Mouse (Mus musculus): Measurements from ENCODE around the gene Nav1. TPM values are rescaled to one million over a fixed set of nuclear protein-coding genes. Genes with fewer than 3 reads are reported as not detected.

Gene Nav1
- total and polyA plus RNA-seq, 2 experiments from 2014 or later, result 46.5 to 99.1 TPM

DNA sequence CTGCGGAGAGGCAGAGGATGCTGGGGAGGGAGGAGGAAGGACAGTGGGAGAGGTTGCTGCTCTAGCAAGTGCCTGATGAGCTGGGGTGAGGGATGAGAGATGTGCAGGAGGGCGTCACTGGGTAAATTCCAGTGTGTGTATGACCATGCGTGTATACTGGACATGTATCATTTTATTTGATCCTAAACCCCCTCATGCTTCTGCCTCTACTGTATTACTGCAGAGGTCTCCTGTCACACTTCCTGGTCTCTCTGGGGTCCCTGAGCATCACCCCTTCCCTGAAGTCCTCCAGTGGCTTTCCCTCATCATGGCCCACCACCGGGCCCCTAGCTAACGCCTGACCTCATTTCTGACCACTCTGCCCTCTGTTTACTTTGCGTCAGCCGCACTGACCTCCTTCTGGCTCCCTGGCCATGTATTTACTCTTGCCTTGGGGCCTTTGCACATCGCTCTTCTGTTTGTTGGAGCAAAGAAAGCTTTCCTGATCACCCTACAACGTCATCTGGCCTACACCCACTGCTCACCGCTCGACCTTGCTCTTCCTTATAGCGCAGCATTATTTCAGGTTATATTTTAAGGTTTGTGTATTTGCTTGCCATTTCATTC lies 91.4 kb downstream of the Nav1 start:
- TF ChIP-seq CTCF (IDR thresholded peaks at IDR 0.05), result no peak
- peaks cover 28% of the 10 kb centered on the region for H3K4me1 ChIP-seq (ENCODE audit: insufficient read depth, low read length)
- 82% methylated on average over 12 of the region's 12 CpGs for WGBS

GRCm38 (mm10) chr1:135514913-135515632 lies 92.0 kb downstream of the Nav1 start:
- Histone ChIP-seq H3K9me3 (ENCODE audit: low read length) (no peaks in the 10 kb centered on the region), H3K4me2 (ENCODE audit: low read depth, low read length, poor library complexity, severe bottlenecking) (no peak overlapping the region), H3K36me3 (ENCODE audit: insufficient read depth, low read length) (no peaks in the 10 kb centered on the region), H3K4me3 (ENCODE audit: low read depth, low read length) (no peak overlapping the region), H3K4me1 (ENCODE audit: insufficient read depth, low read length) (peaks cover 28% of the 10 kb centered on the region), H3K9ac (replicated peaks; ENCODE audit: low read length, poor library complexity, severe bottlenecking) (no peak overlapping the region), H3K27me3 (ENCODE audit: insufficient read depth, low read length) (no peaks in the 10 kb centered on the region), H3K27ac (ENCODE audit: low read depth, low read length) (no peak overlapping the region)
- 78% methylated on average over 9 of the region's 9 CpGs for WGBS
- DNase-seq (ENCODE audit: low spot score) (no peak), ATAC-seq (ENCODE audit: low FRiP score) (no peak)
- TF ChIP-seq CTCF (IDR thresholded peaks at IDR 0.05), result no peak

More for the DNA sequence above, 91.4 kb downstream of the Nav1 start:
- H3K4me3 ChIP-seq (ENCODE audit: low read depth, low read length), result no peak overlapping the region
- H3K9me3 ChIP-seq (ENCODE audit: low read length), result no peaks in the 10 kb centered on the region
- H3K4me2 ChIP-seq (ENCODE audit: low read depth, low read length, poor library complexity, severe bottlenecking), result no peak overlapping the region
- H3K9ac ChIP-seq (replicated peaks; ENCODE audit: low read length, poor library complexity, severe bottlenecking), result no peak overlapping the region
- H3K27ac ChIP-seq (ENCODE audit: low read depth, low read length), result no peak overlapping the region
- no peaks in the 10 kb centered on the region for H3K36me3 ChIP-seq (ENCODE audit: insufficient read depth, low read length)
- no peaks in the 10 kb centered on the region for H3K27me3 ChIP-seq (ENCODE audit: insufficient read depth, low read length)
- ATAC-seq (ENCODE audit: low FRiP score), result no peak
- DNase-seq (ENCODE audit: low spot score), result no peak

DNA sequence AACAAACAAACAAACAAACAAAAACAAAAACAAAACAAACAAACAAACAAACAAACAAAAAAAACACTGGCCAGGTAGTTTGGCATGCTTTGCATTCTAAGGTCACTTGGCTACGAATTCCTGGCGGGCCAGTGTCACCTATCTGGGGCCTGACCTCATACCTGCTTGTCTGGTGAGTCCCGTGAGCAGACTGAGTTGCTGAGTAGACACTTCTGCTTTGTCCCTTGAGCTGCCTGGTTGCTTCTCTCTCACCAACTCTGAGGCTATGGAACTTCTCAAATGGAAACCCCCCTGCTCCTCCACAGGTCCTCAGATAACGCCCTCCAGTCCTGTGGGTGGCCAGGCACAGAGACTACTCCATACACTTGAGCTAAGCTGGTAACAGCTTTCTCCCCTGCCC lies 93.0 kb downstream of the Nav1 start:
- Histone ChIP-seq H3K4me1 (ENCODE audit: insufficient read depth, low read length) (peaks cover 29% of the 10 kb centered on the region), H3K9ac (replicated peaks; ENCODE audit: low read length, poor library complexity, severe bottlenecking) (no peak overlapping the region), H3K27ac (ENCODE audit: low read depth, low read length) (no peak overlapping the region), H3K27me3 (ENCODE audit: insufficient read depth, low read length) (no peaks in the 10 kb centered on the region), H3K4me2 (ENCODE audit: low read depth, low read length, poor library complexity, severe bottlenecking) (no peak overlapping the region), H3K4me3 (ENCODE audit: low read depth, low read length) (no peak overlapping the region), H3K9me3 (ENCODE audit: low read length) (no peaks in the 10 kb centered on the region), H3K36me3 (ENCODE audit: insufficient read depth, low read length) (no peaks in the 10 kb centered on the region)
- ATAC-seq (ENCODE audit: low FRiP score), result no peak
- DNase-seq (ENCODE audit: low spot score), result no peak
- no peak for TF ChIP-seq CTCF (IDR thresholded peaks at IDR 0.05)
- 70% methylated on average over 4 of the region's 4 CpGs for WGBS

- no peak overlapping the region for H3K4me3 ChIP-seq (ENCODE audit: low read depth, low read length)
- peaks cover 28% of the 10 kb centered on the region for H3K4me1 ChIP-seq (ENCODE audit: insufficient read depth, low read length)
- H3K9me3 ChIP-seq (ENCODE audit: low read length), result no peaks in the 10 kb centered on the region
- no peak overlapping the region for H3K4me2 ChIP-seq (ENCODE audit: low read depth, low read length, poor library complexity, severe bottlenecking)
- ATAC-seq (ENCODE audit: low FRiP score) (no peak), DNase-seq (ENCODE audit: low spot score) (no peak)
- no peaks in the 10 kb centered on the region for H3K27me3 ChIP-seq (ENCODE audit: insufficient read depth, low read length)
- TF ChIP-seq CTCF (IDR thresholded peaks at IDR 0.05), result no peak
- H3K36me3 ChIP-seq (ENCODE audit: insufficient read depth, low read length), result no peaks in the 10 kb centered on the region
- 58% methylated on average over 5 of the region's 5 CpGs for WGBS
- no peak overlapping the region for H3K9ac ChIP-seq (replicated peaks; ENCODE audit: low read length, poor library complexity, severe bottlenecking)
- H3K27ac ChIP-seq (ENCODE audit: low read depth, low read length), result no peak overlapping the region; the same call in 1 of the 2 replicates
Measured at GRCm38 (mm10) chr1:135513464-135513863, 93.6 kb downstream of the Nav1 start.

DNA sequence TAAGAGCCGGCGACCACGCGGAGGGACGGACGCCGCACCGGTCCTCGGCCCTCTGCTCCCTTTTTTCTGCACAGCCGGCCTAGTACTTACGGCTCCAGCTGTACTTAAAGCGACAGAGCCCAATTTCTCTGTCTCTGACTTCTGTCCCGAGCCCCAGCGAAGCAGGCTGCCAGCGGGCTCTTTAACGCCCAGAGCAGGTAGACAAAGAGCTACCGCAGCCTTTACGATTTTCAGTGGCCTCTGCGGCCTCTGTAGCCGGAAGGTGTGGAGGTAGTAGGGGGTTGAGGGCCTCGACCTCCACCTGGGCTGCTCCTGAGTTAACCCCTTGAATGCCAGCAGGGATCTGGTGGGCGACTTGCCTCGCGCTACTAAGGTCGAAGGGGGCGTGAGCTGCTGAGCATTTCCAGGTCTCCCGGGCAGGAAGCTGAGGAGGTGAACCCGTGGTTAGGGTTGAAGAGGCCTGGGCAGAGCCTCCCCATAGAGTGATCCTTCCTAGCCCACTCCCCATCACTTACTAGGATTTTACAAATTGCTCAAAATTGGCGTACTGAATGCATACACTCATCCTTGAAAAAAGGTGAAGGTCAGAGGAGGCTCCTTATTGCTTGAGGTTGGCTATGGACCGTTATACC lies 96.6 kb downstream of the Nav1 start:
- WGBS, result 3% methylated on average over 30 of the region's 30 CpGs
- Histone ChIP-seq H3K27me3 (ENCODE audit: insufficient read depth, low read length) (no peaks in the 10 kb centered on the region), H3K9me3 (ENCODE audit: low read length) (no peaks in the 10 kb centered on the region), H3K27ac (ENCODE audit: low read depth, low read length) (peak overlapping the region; percentile 77), H3K36me3 (ENCODE audit: insufficient read depth, low read length) (no peaks in the 10 kb centered on the region), H3K4me3 (ENCODE audit: low read depth, low read length) (peak overlapping the region; percentile 51), H3K4me1 (ENCODE audit: insufficient read depth, low read length) (peaks cover 36% of the 10 kb centered on the region), H3K4me2 (ENCODE audit: low read depth, low read length, poor library complexity, severe bottlenecking) (peak overlapping the region; percentile 71), H3K9ac (replicated peaks; ENCODE audit: low read length, poor library complexity, severe bottlenecking) (peak overlapping the region; percentile 80)
- ATAC-seq (ENCODE audit: low FRiP score) (peak; percentile 64; the same call in 1 of the 2 replicates), DNase-seq (ENCODE audit: low spot score) (peak; percentile 84)
- TF ChIP-seq CTCF (IDR thresholded peaks at IDR 0.05), result no peak

Data from midbrain, postnatal 0 days (tissue).